ENCODE assay signal across 28 mouse cellular contexts in the genomic region with DNA sequence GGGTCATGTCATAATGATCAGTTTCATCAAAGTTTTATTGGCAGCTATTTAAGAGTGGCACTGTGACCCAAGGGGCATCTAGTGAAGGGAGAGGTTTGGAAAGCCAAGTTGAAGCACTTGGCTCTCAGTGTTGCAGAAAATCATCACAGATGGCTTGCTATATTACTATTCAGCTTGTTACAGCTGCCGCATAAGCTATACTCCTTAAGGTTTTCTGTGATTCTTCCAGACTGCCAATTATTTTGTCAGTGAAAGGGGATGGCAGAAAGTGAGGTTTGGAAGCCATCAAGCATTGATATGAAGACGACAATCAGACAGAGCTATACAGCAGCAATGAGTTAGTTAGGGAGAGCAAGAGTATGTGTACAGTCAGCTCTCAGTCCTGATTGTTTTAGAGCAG. TPM values are rescaled to one million over a fixed set of nuclear protein-coding genes. Genes with fewer than 3 reads are reported as not detected.
DNase-seq lines count a peak whose midpoint lies in the region; ATAC-seq and TF ChIP-seq lines count a peak whose summit lies in the region.
"Had no signal": no experiment of that assay in that cellular context is flagged by ENCODE, and none has a peak within 500 bp of the region (broad histone marks: within the 10 kb centered on the region; RNA-seq: fewer than 3 reads in every experiment).

No protein-coding gene starts in this region.

- H3K4me2 ChIP-seq in forebrain, embryonic 15.5 days (replicated peaks) = no peak overlapping the region
- no peak overlapping the region for H3K4me2 ChIP-seq in forebrain, embryonic 13.5 days
- H3K4me2 ChIP-seq in forebrain, postnatal 0 days (ENCODE audit: low read depth) = no peak overlapping the region
- H3K4me2 ChIP-seq: embryonic facial prominence, embryonic 13.5 days; embryonic facial prominence, embryonic 15.5 days had no signal

- no peak overlapping the region for H3K9ac ChIP-seq in forebrain, embryonic 15.5 days (replicated peaks)
- H3K9ac ChIP-seq in forebrain, embryonic 13.5 days = no peak overlapping the region
- no peak overlapping the region for H3K9ac ChIP-seq in forebrain, postnatal 0 days
- H3K9ac ChIP-seq: embryonic facial prominence, embryonic 13.5 days; embryonic facial prominence, embryonic 15.5 days had no signal

- H3K27ac ChIP-seq in forebrain, embryonic 15.5 days (replicated peaks) = no peak overlapping the region
- H3K27ac ChIP-seq in forebrain, embryonic 13.5 days = no peak overlapping the region
- no peak overlapping the region for H3K27ac ChIP-seq in forebrain, postnatal 0 days (ENCODE audit: low read depth, low read length)
- H3K27ac ChIP-seq in forebrain, embryonic 10.5 days = no peak overlapping the region
- H3K27ac ChIP-seq: embryonic facial prominence, embryonic 13.5 days; embryonic facial prominence, embryonic 15.5 days; gastrocnemius, adult 2 months had no signal

- H3K36me3 ChIP-seq in forebrain, embryonic 15.5 days = no peaks in the 10 kb centered on the region
- no peaks in the 10 kb centered on the region for H3K36me3 ChIP-seq in forebrain, embryonic 13.5 days (ENCODE audit: poor library complexity, severe bottlenecking)
- H3K36me3 ChIP-seq in forebrain, postnatal 0 days (ENCODE audit: insufficient read depth) = no peaks in the 10 kb centered on the region
- no peaks in the 10 kb centered on the region for H3K36me3 ChIP-seq in forebrain, embryonic 10.5 days (replicated peaks)
- H3K36me3 ChIP-seq: embryonic facial prominence, embryonic 13.5 days; embryonic facial prominence, embryonic 15.5 days; G1E had no signal

- DNase-seq in forebrain, postnatal 0 days = peak; percentile 17
- DNase-seq in forebrain, embryonic 10.5 days (ENCODE audit: extremely low spot score, low spot score) = no peak
- DNase-seq in B cell, adult 2 months = no peak
- DNase-seq: adrenal gland, adult 8-10 months; adrenal gland, postnatal 14 days; adrenal gland, postnatal 36 days; cerebellum, adult 11 months; cerebellum, adult 18-20 months; cerebellum, adult 8-10 months; cerebellum, adult 9-11 months; cerebellum, postnatal 14 days; cerebellum, postnatal 36 days; embryo, embryonic 11 days; gastrocnemius, adult 2 months had no signal

- TF ChIP-seq CTCF in forebrain, postnatal 0 days (IDR thresholded peaks at IDR 0.05; ENCODE audit: low read depth) = no peak

- H3K27me3 ChIP-seq in forebrain, embryonic 15.5 days = no peaks in the 10 kb centered on the region
- no peaks in the 10 kb centered on the region for H3K27me3 ChIP-seq in forebrain, embryonic 13.5 days
- H3K27me3 ChIP-seq in forebrain, postnatal 0 days (ENCODE audit: insufficient read depth, low read length) = no peaks in the 10 kb centered on the region
- no peaks in the 10 kb centered on the region for H3K27me3 ChIP-seq in forebrain, embryonic 10.5 days (ENCODE audit: poor library complexity, severe bottlenecking)
- H3K27me3 ChIP-seq: CH12.LX; embryonic facial prominence, embryonic 13.5 days; embryonic facial prominence, embryonic 15.5 days had no signal

- ATAC-seq in forebrain, embryonic 15.5 days (replicated peaks) = 0 out of 2 replicates have a peak, but pooled peaks have one; percentile 26
- no peak; the same call in 1 of the 2 replicates for ATAC-seq in forebrain, embryonic 13.5 days
- peak; percentile 63 for ATAC-seq in forebrain, postnatal 0 days
- ATAC-seq: activated CD4-positive, CD25-positive, alpha-beta regulatory T cell, adult 4 months; CD4-positive, CD25-positive, alpha-beta regulatory T cell, adult 4 months; Patski had no signal

- no peak overlapping the region for H3K4me3 ChIP-seq in forebrain, embryonic 15.5 days
- H3K4me3 ChIP-seq in forebrain, embryonic 13.5 days = no peak overlapping the region
- no peak overlapping the region for H3K4me3 ChIP-seq in forebrain, postnatal 0 days (ENCODE audit: low read depth, low read length)
- H3K4me3 ChIP-seq in forebrain, embryonic 10.5 days = no peak overlapping the region
- H3K4me3 ChIP-seq: embryonic facial prominence, embryonic 13.5 days; embryonic facial prominence, embryonic 15.5 days; erythroblast, embryonic 14.5 days; gastrocnemius, adult 2 months had no signal

- no peaks in the 10 kb centered on the region for H3K4me1 ChIP-seq in forebrain, embryonic 15.5 days
- H3K4me1 ChIP-seq in forebrain, embryonic 13.5 days = no peaks in the 10 kb centered on the region
- H3K4me1 ChIP-seq in forebrain, postnatal 0 days (ENCODE audit: insufficient read depth) = no peaks in the 10 kb centered on the region
- H3K4me1 ChIP-seq in forebrain, embryonic 10.5 days = no peaks in the 10 kb centered on the region
- H3K4me1 ChIP-seq: embryonic facial prominence, embryonic 13.5 days; embryonic facial prominence, embryonic 15.5 days had no signal

- 58% methylated on average over 2 of the region's 2 CpGs for WGBS in forebrain, embryonic 15.5 days
- 81% methylated on average over 2 of the region's 2 CpGs for WGBS in forebrain, embryonic 13.5 days
- WGBS in forebrain, postnatal 0 days = 50% methylated on average over 2 of the region's 2 CpGs
- WGBS in forebrain, embryonic 10.5 days = 87% methylated on average over 2 of the region's 2 CpGs

- no peaks in the 10 kb centered on the region for H3K9me3 ChIP-seq in forebrain, embryonic 15.5 days
- H3K9me3 ChIP-seq in forebrain, embryonic 13.5 days (replicated peaks) = no peaks in the 10 kb centered on the region
- H3K9me3 ChIP-seq in forebrain, postnatal 0 days (ENCODE audit: low read length) = no peaks in the 10 kb centered on the region
- no peaks in the 10 kb centered on the region for H3K9me3 ChIP-seq in forebrain, embryonic 10.5 days
- H3K9me3 ChIP-seq: embryonic facial prominence, embryonic 13.5 days; embryonic facial prominence, embryonic 15.5 days; G1E had no signal

RNA-seq across cellular contexts. Expression of a gene that starts 4.2 kb away (rescaled TPM):
- polyA plus RNA-seq in forebrain, embryonic 15.5 days (2015; fragmentation: Nextera tagmentation; extraction: Ambion mirVana) = not detected in 2 replicates
- not detected in 2 replicates for polyA plus RNA-seq in forebrain, embryonic 13.5 days (2015; fragmentation: Nextera tagmentation; extraction: Ambion mirVana)
- total RNA-seq in forebrain, postnatal 0 days (2014; rRNA removed) = not detected in 2 replicates
- polyA plus RNA-seq in forebrain, postnatal 0 days (2015; fragmentation: Nextera tagmentation; extraction: Ambion mirVana) = not detected in 2 replicates
- not detected in 2 replicates for polyA plus RNA-seq in forebrain, embryonic 10.5 days (2016; fragmentation: Nextera tagmentation; extraction: Ambion mirVana)
- total RNA-seq: adrenal gland, adult 18-20 months; adrenal gland, adult 8-10 months; adrenal gland, postnatal 14 days; adrenal gland, postnatal 36 days; CH12.LX; common myeloid progenitor, adult 5-6 weeks; G1E; gastrocnemius, adult 2 months had no signal
- polyA plus RNA-seq: activated CD4-positive, CD25-positive, alpha-beta regulatory T cell, adult 4 months; CD4-positive, CD25-positive, alpha-beta regulatory T cell, adult 4 months; embryonic facial prominence, embryonic 11.5 days; embryonic facial prominence, embryonic 13.5 days; erythroblast, embryonic 14.5 days; frontal cortex, adult 2 months; G1E; Patski had no signal
